Comparison of ENCODE assay signal across 21 mouse cellular contexts in genomic region chr12:3758127-3758526, GRCm38 (mm10). TPM values are rescaled to one million over a fixed set of nuclear protein-coding genes. Genes with fewer than 3 reads are reported as not detected.
A peak's percentile ranks its signal among the peaks of the same experiment; 100 is the strongest.
DNase-seq lines count a peak whose midpoint lies in the region; ATAC-seq lines count a peak whose summit lies in the region.
"Had no signal": no experiment of that assay in that cellular context is flagged by ENCODE, and none has a peak within 500 bp of the region (broad histone marks: within the 10 kb centered on the region; RNA-seq: fewer than 3 reads in every experiment).

No protein-coding gene starts in this region.

- ATAC-seq in kidney, embryonic 14.5 days (ENCODE audit: low FRiP score, low TSS enrichment), result no peak
- ATAC-seq in kidney, embryonic 16.5 days (ENCODE audit: low FRiP score, low TSS enrichment), result peak; percentile 76; the same call in 1 of the 2 replicates
- peak; percentile 55 for ATAC-seq in intestine, embryonic 16.5 days
- ATAC-seq in stomach, embryonic 16.5 days (ENCODE audit: insufficient read depth, low FRiP score), result peak; percentile 73
- ATAC-seq: forebrain, embryonic 14.5 days had no signal

- no peaks in the 10 kb centered on the region for H3K4me1 ChIP-seq in kidney, embryonic 14.5 days (ENCODE audit: control insufficient read depth, insufficient read depth, low read length)
- H3K4me1 ChIP-seq in kidney, embryonic 16.5 days (ENCODE audit: insufficient read depth, low read length), result peaks cover 15% of the 10 kb centered on the region
- peaks cover 13% of the 10 kb centered on the region for H3K4me1 ChIP-seq in intestine, embryonic 16.5 days (ENCODE audit: control insufficient read depth, insufficient read depth, low read length)
- H3K4me1 ChIP-seq in stomach, embryonic 16.5 days (ENCODE audit: control insufficient read depth, insufficient read depth, low read length), result peaks cover 11% of the 10 kb centered on the region
- H3K4me1 ChIP-seq: forebrain, embryonic 10.5 days had no signal

- no peak overlapping the region for H3K4me3 ChIP-seq in kidney, embryonic 14.5 days (ENCODE audit: low read length)
- H3K4me3 ChIP-seq in kidney, embryonic 16.5 days (ENCODE audit: low read length), result no peak overlapping the region
- H3K4me3 ChIP-seq in intestine, embryonic 16.5 days (ENCODE audit: low read length), result no peak overlapping the region
- no peak overlapping the region for H3K4me3 ChIP-seq in stomach, embryonic 16.5 days (replicated peaks; ENCODE audit: low read length)
- H3K4me3 ChIP-seq: embryonic facial prominence, embryonic 15.5 days; erythroblast, embryonic 14.5 days; forebrain, embryonic 10.5 days; gastrocnemius, adult 2 months; heart, embryonic 10.5 days had no signal

- no peak overlapping the region for H3K9ac ChIP-seq in kidney, embryonic 14.5 days (ENCODE audit: low read depth, low read length)
- no peak overlapping the region for H3K9ac ChIP-seq in kidney, embryonic 16.5 days (replicated peaks; ENCODE audit: low read length)
- H3K9ac ChIP-seq in intestine, embryonic 16.5 days (ENCODE audit: low read depth, low read length), result no peak overlapping the region
- H3K9ac ChIP-seq in stomach, embryonic 16.5 days (ENCODE audit: low read length), result no peak overlapping the region
- H3K9ac ChIP-seq: embryonic facial prominence, embryonic 15.5 days had no signal

- no peaks in the 10 kb centered on the region for H3K27me3 ChIP-seq in kidney, embryonic 14.5 days (ENCODE audit: control insufficient read depth, insufficient read depth, low read length)
- no peaks in the 10 kb centered on the region for H3K27me3 ChIP-seq in kidney, embryonic 16.5 days (ENCODE audit: insufficient read depth, low read length)
- no peaks in the 10 kb centered on the region for H3K27me3 ChIP-seq in intestine, embryonic 16.5 days (replicated peaks; ENCODE audit: control insufficient read depth, insufficient read depth, low read length)
- no peaks in the 10 kb centered on the region for H3K27me3 ChIP-seq in stomach, embryonic 16.5 days (ENCODE audit: control insufficient read depth, insufficient read depth, low read length)
- H3K27me3 ChIP-seq: embryonic facial prominence, embryonic 15.5 days had no signal

- no peaks in the 10 kb centered on the region for H3K9me3 ChIP-seq in kidney, embryonic 14.5 days (ENCODE audit: control insufficient read depth, low read length)
- no peaks in the 10 kb centered on the region for H3K9me3 ChIP-seq in kidney, embryonic 16.5 days (ENCODE audit: low read length)
- no peaks in the 10 kb centered on the region for H3K9me3 ChIP-seq in intestine, embryonic 16.5 days (ENCODE audit: control insufficient read depth, low read length)
- no peaks in the 10 kb centered on the region for H3K9me3 ChIP-seq in stomach, embryonic 16.5 days (replicated peaks; ENCODE audit: control insufficient read depth, low read length)
- H3K9me3 ChIP-seq: embryonic facial prominence, embryonic 15.5 days; forebrain, embryonic 10.5 days; heart, embryonic 10.5 days had no signal

- WGBS in kidney, embryonic 14.5 days, result 78% methylated on average over 3 of the region's 3 CpGs
- 60% methylated on average over 3 of the region's 3 CpGs for WGBS in kidney, embryonic 16.5 days
- WGBS in intestine, embryonic 16.5 days, result 63% methylated on average over 3 of the region's 3 CpGs
- WGBS in stomach, embryonic 16.5 days, result 61% methylated on average over 3 of the region's 3 CpGs

- H3K27ac ChIP-seq in kidney, embryonic 14.5 days (ENCODE audit: low read depth, low read length), result no peak overlapping the region
- H3K27ac ChIP-seq in kidney, embryonic 16.5 days (ENCODE audit: low read length), result peak overlapping the region; percentile 73
- H3K27ac ChIP-seq in intestine, embryonic 16.5 days (ENCODE audit: low read length), result peak overlapping the region; percentile 42
- peak overlapping the region; percentile 69 for H3K27ac ChIP-seq in stomach, embryonic 16.5 days (ENCODE audit: low read length)
- H3K27ac ChIP-seq: embryonic facial prominence, embryonic 15.5 days; forebrain, embryonic 10.5 days; gastrocnemius, adult 2 months; heart, embryonic 10.5 days had no signal

- peaks cover 8% of the 10 kb centered on the region; the same call in 1 of the 2 replicates for H3K36me3 ChIP-seq in kidney, embryonic 14.5 days (ENCODE audit: control insufficient read depth, insufficient read depth, low read length)
- no peaks in the 10 kb centered on the region for H3K36me3 ChIP-seq in kidney, embryonic 16.5 days (ENCODE audit: insufficient read depth, low read length)
- H3K36me3 ChIP-seq in intestine, embryonic 16.5 days (ENCODE audit: control insufficient read depth, insufficient read depth, low read length), result no peaks in the 10 kb centered on the region
- H3K36me3 ChIP-seq in stomach, embryonic 16.5 days (ENCODE audit: control insufficient read depth, insufficient read depth, low read length), result no peaks in the 10 kb centered on the region

- peak; percentile 46 for DNase-seq in kidney, adult 11 months
- no peak for DNase-seq in kidney, postnatal 25 days
- no peak for DNase-seq in heart, postnatal 36 days
- DNase-seq in urinary bladder, postnatal 36 days (ENCODE audit: low spot score in 2 of 2), result no peak
- DNase-seq: adrenal gland, postnatal 10 days; cerebellum, adult 11 months; cerebellum, adult 8-10 months; cerebellum, postnatal 14 days; embryo, embryonic 11 days; gastrocnemius, adult 2 months; gastrocnemius, postnatal 25 days; heart, postnatal 10 days had no signal

- intact Hi-C loops in heart, postnatal 36 days (cut with DNase I), result loop anchor here (5.0 kb wide), 1 partner anchor 34 kb away; no protein-coding TSS in a partner anchor

- no peak overlapping the region for H3K4me2 ChIP-seq in kidney, embryonic 14.5 days (replicated peaks; ENCODE audit: low read depth, low read length)
- no peak overlapping the region for H3K4me2 ChIP-seq in kidney, embryonic 16.5 days (replicated peaks; ENCODE audit: low read depth, low read length)
- H3K4me2 ChIP-seq in intestine, embryonic 16.5 days (ENCODE audit: low read depth, low read length), result no peak overlapping the region
- no peak overlapping the region for H3K4me2 ChIP-seq in stomach, embryonic 16.5 days (ENCODE audit: low read depth, low read length)
- H3K4me2 ChIP-seq: embryonic facial prominence, embryonic 15.5 days had no signal

RNA-seq across cellular contexts. Expression of gene Dnmt3a, which starts 47.7 kb away (rescaled TPM):
- 59.9 and 87.9 TPM in 2 replicates for polyA plus RNA-seq in kidney, embryonic 14.5 days (2014; fragmentation: Nextera tagmentation; extraction: Ambion mirVana)
- polyA plus RNA-seq in kidney, embryonic 16.5 days (2015; fragmentation: Nextera tagmentation; extraction: Ambion mirVana), result 82.9 and 88.1 TPM in 2 replicates
- 52.8 and 53.8 TPM in 2 replicates for polyA plus RNA-seq in intestine, embryonic 16.5 days (2015; fragmentation: Nextera tagmentation; extraction: Ambion mirVana)
- polyA plus RNA-seq in stomach, embryonic 16.5 days (2015; fragmentation: Nextera tagmentation; extraction: Ambion mirVana), result 49.6 and 60.4 TPM in 2 replicates
- 10 to 100 TPM; 71.7 to 75.8 TPM for total RNA-seq in heart, postnatal 36 days (2021)
